Mouse (Mus musculus): ENCODE results near the gene Cenpp.

DNA sequence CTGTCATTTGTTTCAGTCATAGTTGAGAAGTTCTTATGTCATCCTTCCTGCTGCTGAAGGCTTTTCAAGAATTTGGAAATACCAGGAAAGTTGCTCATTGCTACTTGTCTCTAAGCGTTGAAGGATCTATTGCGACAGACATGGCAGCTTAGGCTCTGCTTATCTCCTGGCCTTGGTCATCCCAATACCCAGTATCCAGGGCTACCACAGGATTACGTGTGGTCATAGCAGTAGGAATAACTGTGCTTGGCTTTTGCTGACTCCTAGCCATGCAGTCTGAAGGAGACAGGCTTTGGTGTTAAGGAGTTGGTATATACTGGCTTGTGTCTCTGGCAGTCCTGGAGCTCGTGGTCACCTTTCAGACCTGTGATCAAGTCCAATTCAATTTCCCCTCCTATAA is 192.3 kb downstream of the Cenpp start:
- TF ChIP-seq CTCF (IDR thresholded peaks at IDR 0.05) (no peak), EP300 (IDR thresholded peaks at IDR 0.05) (no peak)

Data from lung, postnatal 0 days (tissue).